Mouse (Mus musculus) lung, embryonic 16.5 days (tissue): ENCODE measurements around the gene Slc39a7. TPM values are rescaled to one million over a fixed set of nuclear protein-coding genes. Genes with fewer than 3 reads are reported as not detected.

Experiments used
- ATAC-seq: fragments of 200-750 bp; cut with Nextera tagmentation; 2 replicates; pipeline ENCODE4 v1.8.0; 2017; ENCODE audit warnings: low read depth, mild to moderate bottlenecking, moderate library complexity
- H3K27ac ChIP-seq: fragments of 300-500 bp; sonication (generic); 2 replicates; pipeline ENCODE4 v1.5.1; 2014; ENCODE audit warnings: mild to moderate bottlenecking, control low read depth, low read length
- H3K27me3 ChIP-seq: fragments of 300-500 bp; sonication (generic); 2 replicates; pipeline ENCODE4 v1.6.1; 2014; ENCODE audit warnings: low read depth, low read length, mixed read lengths; ENCODE audit not compliant: control insufficient read depth, insufficient read depth
- H3K36me3 ChIP-seq: fragments of 300-500 bp; sonication (generic); 2 replicates; pipeline ENCODE4 v1.6.1; 2014; ENCODE audit warnings: low read length; ENCODE audit not compliant: control insufficient read depth, insufficient read depth
- H3K4me1 ChIP-seq: fragments of 300-500 bp; sonication (generic); replicated peaks from 2 replicates; pipeline ENCODE4 v1.6.1; 2014; ENCODE audit warnings: low read length, mixed read lengths; ENCODE audit not compliant: control insufficient read depth, insufficient read depth
- H3K4me2 ChIP-seq: fragments of 300-500 bp; sonication (generic); 2 replicates; pipeline ENCODE4 v1.6.1; 2014; ENCODE audit warnings: low read depth, low read length, control low read depth
- H3K4me3 ChIP-seq: fragments of 300-500 bp; sonication (generic); 2 replicates; pipeline ENCODE4 v1.5.1; 2014; ENCODE audit warnings: mild to moderate bottlenecking, low read length, control low read depth
- H3K9ac ChIP-seq: fragments of 300-500 bp; sonication (generic); 2 replicates; pipeline ENCODE4 v1.6.1; 2014; ENCODE audit warnings: low read length, control low read depth
- H3K9me3 ChIP-seq: fragments of 300-500 bp; sonication (generic); 2 replicates; pipeline ENCODE4 v1.6.1; 2016; ENCODE audit warnings: low read length; ENCODE audit not compliant: control insufficient read depth
- WGBS: fragments of 180-500 bp; shearing (Covaris S2); extraction: QIAGEN DNeasy Blood & Tissue Kit; methylation state at CpG from one replicate; pipeline ENCODE4 v1.1.7; 2014; 5-methylcytosine and 5-hydroxymethylcytosine counted together
- polyA plus RNA-seq: library from polyadenylated mRNA; unstranded; fragments of >200 nt; fragmentation: Nextera tagmentation; extraction: Ambion mirVana; gene quantifications from 2 replicates; pipeline ENCODE4 v1.2.1, GENCODE M21; 2015

Slc39a7 gene
- polyA plus RNA-seq, 1 experiment from 2014 or later = 188 TPM

GRCm38 (mm10) chr17:34033441-34033840, 2.0 kb upstream of the Slc39a7 start:
- no peak for ATAC-seq
- WGBS = 83% methylated on average over 9 of the region's 9 CpGs
- H3K27me3 ChIP-seq = peaks cover 3% of the 10 kb centered on the region
- no peak overlapping the region for H3K9ac ChIP-seq
- H3K4me1 ChIP-seq = peaks cover 32% of the 10 kb centered on the region
- peak overlapping the region; percentile 95; the same call in 1 of the 2 replicates for H3K4me2 ChIP-seq
- no peak overlapping the region for H3K27ac ChIP-seq
- no peak overlapping the region; the same call in 1 of the 2 replicates for H3K4me3 ChIP-seq
- H3K36me3 ChIP-seq = peaks cover 42% of the 10 kb centered on the region
- no peaks in the 10 kb centered on the region for H3K9me3 ChIP-seq

GRCm38 (mm10) chr17:34032806-34033205, 1.3 kb upstream of the Slc39a7 start:
- Histone ChIP-seq H3K9me3 (no peaks in the 10 kb centered on the region), H3K4me2 (peak overlapping the region; percentile 95), H3K4me3 (peak overlapping the region; percentile 88), H3K4me1 (peaks cover 33% of the 10 kb centered on the region), H3K27me3 (no peaks in the 10 kb centered on the region), H3K9ac (peak overlapping the region; percentile 93), H3K36me3 (peaks cover 44% of the 10 kb centered on the region), H3K27ac (peak overlapping the region; percentile 98)
- 44% methylated on average over 9 of the region's 9 CpGs for WGBS
- no peak for ATAC-seq

GRCm38 (mm10) chr17:34032174-34032632, 721 bp upstream of the Slc39a7 start:
- Histone ChIP-seq H3K27me3 (no peaks in the 10 kb centered on the region), H3K4me3 (peak overlapping the region; percentile 88), H3K4me2 (peak overlapping the region; percentile 95), H3K9me3 (no peaks in the 10 kb centered on the region), H3K27ac (peak overlapping the region; percentile 98), H3K36me3 (peaks cover 38% of the 10 kb centered on the region), H3K4me1 (peaks cover 35% of the 10 kb centered on the region), H3K9ac (peak overlapping the region; percentile 93)
- peak; percentile 27 for ATAC-seq
- WGBS = 1% methylated on average over 28 of the region's 48 CpGs

GRCm38 (mm10) chr17:34030861-34031326, 588 bp downstream of the Slc39a7 start:
- Histone ChIP-seq H3K27ac (peak overlapping the region; percentile 89), H3K36me3 (peaks cover 27% of the 10 kb centered on the region), H3K9ac (peak overlapping the region; percentile 93), H3K4me3 (peak overlapping the region; percentile 88), H3K4me2 (peak overlapping the region; percentile 95), H3K9me3 (no peaks in the 10 kb centered on the region), H3K27me3 (no peaks in the 10 kb centered on the region), H3K4me1 (peaks cover 47% of the 10 kb centered on the region)
- no peak for ATAC-seq
- WGBS = under 1% methylated on average over 20 of the region's 20 CpGs

GRCm38 (mm10) chr17:34029890-34030595, 1.4 kb downstream of the Slc39a7 start:
- peak overlapping the region; percentile 93 for H3K9ac ChIP-seq
- no peak overlapping the region for H3K27ac ChIP-seq
- no peaks in the 10 kb centered on the region for H3K27me3 ChIP-seq
- 73% methylated on average over 21 of the region's 21 CpGs for WGBS
- H3K4me1 ChIP-seq = peaks cover 54% of the 10 kb centered on the region
- H3K4me2 ChIP-seq = peak overlapping the region; percentile 95
- peak overlapping the region; percentile 88 for H3K4me3 ChIP-seq
- H3K36me3 ChIP-seq = peaks cover 20% of the 10 kb centered on the region
- no peaks in the 10 kb centered on the region for H3K9me3 ChIP-seq
- no peak for ATAC-seq

- no peaks in the 10 kb centered on the region for H3K9me3 ChIP-seq
- H3K36me3 ChIP-seq = peaks cover 20% of the 10 kb centered on the region
- no peak overlapping the region for H3K4me3 ChIP-seq
- no peak overlapping the region for H3K27ac ChIP-seq
- peaks cover 54% of the 10 kb centered on the region for H3K4me1 ChIP-seq
- H3K4me2 ChIP-seq = peak overlapping the region; percentile 95
- 87% methylated on average over 18 of the region's 18 CpGs for WGBS
- no peak for ATAC-seq
- no peak overlapping the region; the same call in 1 of the 2 replicates for H3K9ac ChIP-seq
- no peaks in the 10 kb centered on the region for H3K27me3 ChIP-seq
Observed at GRCm38 (mm10) chr17:34029150-34029889, 2.2 kb downstream of the Slc39a7 start.

- Histone ChIP-seq H3K36me3 (peaks cover 17% of the 10 kb centered on the region), H3K9ac (no peak overlapping the region), H3K4me2 (peak overlapping the region; percentile 95; the same call in 1 of the 2 replicates), H3K27ac (peak overlapping the region; percentile 40), H3K4me1 (peaks cover 58% of the 10 kb centered on the region), H3K27me3 (no peaks in the 10 kb centered on the region), H3K9me3 (no peaks in the 10 kb centered on the region), H3K4me3 (no peak overlapping the region)
- WGBS = 71% methylated on average over 17 of the region's 17 CpGs
- no peak for ATAC-seq
Observed at GRCm38 (mm10) chr17:34028501-34029149, 2.9 kb downstream of the Slc39a7 start.

- Histone ChIP-seq H3K4me1 (peaks cover 51% of the 10 kb centered on the region), H3K27me3 (no peaks in the 10 kb centered on the region), H3K4me3 (peak within 1 kb of the TSS; percentile 60), H3K36me3 (peaks cover 19% of the 10 kb centered on the region), H3K27ac (peak within 1 kb of the TSS; percentile 71), H3K4me2 (peak within 1 kb of the TSS; percentile 95), H3K9me3 (no peaks in the 10 kb centered on the region), H3K9ac (peak within 1 kb of the TSS; percentile 60)
- peak; percentile 75 for ATAC-seq
- WGBS = under 1% methylated on average over 49 of the region's 49 CpGs
Observed at GRCm38 (mm10) chr17:34027656-34028223, 3.7 kb downstream of the Slc39a7 start, which contains the start of gene H2-Ke6. Gene H2-Ke6, minus strand, starts transcription at chr17:34028060.
